Mouse (Mus musculus) stomach, postnatal 0 days (tissue): ENCODE results near the gene 2510009E07Rik.

Source experiments
- CTCF ChIP-seq: IDR thresholded peaks from 2 replicates; pipeline ENCODE4 v1.5.1; 2016; ENCODE audit warnings: antibody characterized with exemption, low read depth, mild to moderate bottlenecking, moderate library complexity
- EP300 ChIP-seq: optimal IDR thresholded peaks from 2 replicates; pipeline ENCODE3; 2016; ENCODE audit warnings: antibody characterized with exemption

DNA sequence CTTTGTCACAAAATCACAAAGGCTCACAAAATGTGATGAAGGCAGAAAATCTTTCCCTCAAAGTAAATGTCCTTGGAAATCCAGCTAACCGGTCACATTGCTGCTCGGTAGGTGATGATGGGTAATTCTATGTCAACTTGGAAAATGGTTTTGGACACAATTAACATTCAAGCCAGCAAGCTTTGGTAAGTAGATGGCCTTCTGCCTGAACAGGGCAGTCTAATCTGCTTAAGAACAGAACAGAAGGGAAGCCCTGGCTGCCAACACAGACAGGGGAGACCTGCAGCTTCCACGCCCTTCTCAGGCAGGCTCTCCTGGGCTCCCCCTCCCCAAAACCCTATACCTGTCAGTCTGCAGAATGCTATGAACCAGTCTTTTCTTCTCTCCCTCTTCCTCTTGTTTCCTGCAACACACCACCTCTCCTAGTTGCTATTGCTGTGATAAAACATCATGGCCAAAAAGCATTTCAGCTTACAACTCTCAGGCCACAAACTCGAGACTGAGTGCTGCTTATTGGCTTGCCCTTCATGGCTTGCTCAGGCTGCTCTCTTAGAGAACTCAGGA lies 29.0 kb downstream of the 2510009E07Rik start:
- no peak for TF ChIP-seq CTCF
- no peak for TF ChIP-seq EP300
